Mouse (Mus musculus): ENCODE measurements around the gene Rack1. TPM values are rescaled to one million over a fixed set of nuclear protein-coding genes. Genes with fewer than 3 reads are reported as not detected.

The Rack1 gene
- total and polyA plus RNA-seq, 2 experiments from 2014 or later, result 292 to 1,323 TPM

GRCm38 (mm10) chr11:48796290-48796689, 3.8 kb upstream of the Rack1 start:
- TF ChIP-seq EP300 (IDR thresholded peaks at IDR 0.05; ENCODE audit: low read depth) (no peak), CTCF (IDR thresholded peaks at IDR 0.05; ENCODE audit: low read depth) (no peak)
- no peak for DNase-seq (ENCODE audit: low spot score)
- no peaks in the 10 kb centered on the region for H3K9me3 ChIP-seq (replicated peaks; ENCODE audit: control insufficient read depth, low read length)
- no peak overlapping the region for H3K4me3 ChIP-seq (ENCODE audit: low read depth, low read length)
- WGBS, result 77% methylated on average over 4 of the region's 4 CpGs
- no peak overlapping the region for H3K9ac ChIP-seq (replicated peaks; ENCODE audit: low read depth, low read length)
- H3K4me2 ChIP-seq (ENCODE audit: low read depth, low read length), result no peak overlapping the region
- no peaks in the 10 kb centered on the region for H3K36me3 ChIP-seq (replicated peaks; ENCODE audit: control insufficient read depth, insufficient read depth, low read length)
- peaks cover 8% of the 10 kb centered on the region for H3K4me1 ChIP-seq (ENCODE audit: control insufficient read depth, insufficient read depth)
- H3K27me3 ChIP-seq (ENCODE audit: control insufficient read depth, insufficient read depth, low read length), result no peaks in the 10 kb centered on the region
- no peak overlapping the region for H3K27ac ChIP-seq (ENCODE audit: low read depth)
- ATAC-seq (ENCODE audit: insufficient read depth, low read depth), result no peak

GRCm38 (mm10) chr11:48797287-48797686, 2.8 kb upstream of the Rack1 start:
- Histone ChIP-seq H3K36me3 (replicated peaks; ENCODE audit: control insufficient read depth, insufficient read depth, low read length) (peaks cover 9% of the 10 kb centered on the region), H3K4me2 (ENCODE audit: low read depth, low read length) (no peak overlapping the region), H3K9ac (replicated peaks; ENCODE audit: low read depth, low read length) (no peak overlapping the region), H3K27ac (ENCODE audit: low read depth) (no peak overlapping the region), H3K4me1 (ENCODE audit: control insufficient read depth, insufficient read depth) (peaks cover 18% of the 10 kb centered on the region), H3K27me3 (ENCODE audit: control insufficient read depth, insufficient read depth, low read length) (no peaks in the 10 kb centered on the region), H3K4me3 (ENCODE audit: low read depth, low read length) (no peak overlapping the region), H3K9me3 (replicated peaks; ENCODE audit: control insufficient read depth, low read length) (no peaks in the 10 kb centered on the region)
- no peak for ATAC-seq (ENCODE audit: insufficient read depth, low read depth)
- no peak for DNase-seq (ENCODE audit: low spot score)
- no peak for TF ChIP-seq EP300 (IDR thresholded peaks at IDR 0.05; ENCODE audit: low read depth)
- no peak for TF ChIP-seq CTCF (IDR thresholded peaks at IDR 0.05; ENCODE audit: low read depth)
- 64% methylated on average over 5 of the region's 5 CpGs for WGBS

GRCm38 (mm10) chr11:48798308-48798707, 1.8 kb upstream of the Rack1 start:
- 50% methylated on average over 7 of the region's 7 CpGs for WGBS
- no peak overlapping the region for H3K9ac ChIP-seq (replicated peaks; ENCODE audit: low read depth, low read length)

GRCm38 (mm10) chr11:48798984-48799920, 880 bp upstream of the Rack1 start:
- H3K9ac ChIP-seq (replicated peaks; ENCODE audit: low read depth, low read length), result peak overlapping the region; percentile 60
- H3K36me3 ChIP-seq (replicated peaks; ENCODE audit: control insufficient read depth, insufficient read depth, low read length), result peaks cover 27% of the 10 kb centered on the region
- no peaks in the 10 kb centered on the region for H3K27me3 ChIP-seq (ENCODE audit: control insufficient read depth, insufficient read depth, low read length)
- no peaks in the 10 kb centered on the region for H3K9me3 ChIP-seq (replicated peaks; ENCODE audit: control insufficient read depth, low read length)
- peaks cover 18% of the 10 kb centered on the region for H3K4me1 ChIP-seq (ENCODE audit: control insufficient read depth, insufficient read depth)
- WGBS, result 6% methylated on average over 18 of the region's 18 CpGs
- peak; percentile 5; the same call in 1 of the 2 replicates for ATAC-seq (ENCODE audit: insufficient read depth, low read depth)
- H3K27ac ChIP-seq (ENCODE audit: low read depth), result peak overlapping the region; percentile 97
- H3K4me3 ChIP-seq (ENCODE audit: low read depth, low read length), result peak overlapping the region; percentile 66
- peak overlapping the region; percentile 83 for H3K4me2 ChIP-seq (ENCODE audit: low read depth, low read length)
- no peak for DNase-seq (ENCODE audit: low spot score)
- no peak for TF ChIP-seq CTCF (IDR thresholded peaks at IDR 0.05; ENCODE audit: low read depth)
- TF ChIP-seq EP300 (IDR thresholded peaks at IDR 0.05; ENCODE audit: low read depth), result no peak

More at GRCm38 (mm10) chr11:48798308-48798707, 1.8 kb upstream of the Rack1 start:
- Histone ChIP-seq H3K36me3 (replicated peaks; ENCODE audit: control insufficient read depth, insufficient read depth, low read length) (peaks cover 17% of the 10 kb centered on the region), H3K4me3 (ENCODE audit: low read depth, low read length) (no peak overlapping the region), H3K27me3 (ENCODE audit: control insufficient read depth, insufficient read depth, low read length) (no peaks in the 10 kb centered on the region), H3K4me2 (ENCODE audit: low read depth, low read length) (peak overlapping the region; percentile 83), H3K27ac (ENCODE audit: low read depth) (peak overlapping the region; percentile 37), H3K9me3 (replicated peaks; ENCODE audit: control insufficient read depth, low read length) (no peaks in the 10 kb centered on the region), H3K4me1 (ENCODE audit: control insufficient read depth, insufficient read depth) (peaks cover 18% of the 10 kb centered on the region)
- TF ChIP-seq CTCF (IDR thresholded peaks at IDR 0.05; ENCODE audit: low read depth) (no peak), EP300 (IDR thresholded peaks at IDR 0.05; ENCODE audit: low read depth) (no peak)
- DNase-seq (ENCODE audit: low spot score) (no peak), ATAC-seq (ENCODE audit: insufficient read depth, low read depth) (no peak)

GRCm38 (mm10) chr11:48801831-48802772, 2.0 kb downstream of the Rack1 start:
- no peak for ATAC-seq (ENCODE audit: insufficient read depth, low read depth)
- Histone ChIP-seq H3K36me3 (replicated peaks; ENCODE audit: control insufficient read depth, insufficient read depth, low read length) (peaks cover 55% of the 10 kb centered on the region), H3K9me3 (replicated peaks; ENCODE audit: control insufficient read depth, low read length) (no peaks in the 10 kb centered on the region), H3K4me2 (ENCODE audit: low read depth, low read length) (peak overlapping the region; percentile 83), H3K4me3 (ENCODE audit: low read depth, low read length) (peak overlapping the region; percentile 66), H3K27ac (ENCODE audit: low read depth) (no peak overlapping the region), H3K9ac (replicated peaks; ENCODE audit: low read depth, low read length) (peak overlapping the region; percentile 81), H3K27me3 (ENCODE audit: control insufficient read depth, insufficient read depth, low read length) (no peaks in the 10 kb centered on the region), H3K4me1 (ENCODE audit: control insufficient read depth, insufficient read depth) (peaks cover 18% of the 10 kb centered on the region)
- TF ChIP-seq CTCF (IDR thresholded peaks at IDR 0.05; ENCODE audit: low read depth), result no peak
- no peak for TF ChIP-seq EP300 (IDR thresholded peaks at IDR 0.05; ENCODE audit: low read depth)
- no peak for DNase-seq (ENCODE audit: low spot score)
- WGBS, result 53% methylated on average over 17 of the region's 17 CpGs

Data from heart, postnatal 0 days (tissue).